Mouse (Mus musculus) kidney, embryonic 15.5 days (tissue): ENCODE results near the gene Pgk1. TPM values are rescaled to one million over a fixed set of nuclear protein-coding genes. Genes with fewer than 3 reads are reported as not detected.
A peak's percentile ranks its signal among the peaks of the same experiment; 100 is the strongest.
"Not testable (repeated sequence)": the region's sequence is repeated elsewhere in the genome, so short reads cannot be mapped to it uniquely, and the experiment has no call there.

Experiments
- ATAC-seq: fragments of 200-750 bp; cut with Nextera tagmentation; replicated peaks from 2 replicates; pipeline ENCODE4 v1.8.0; 2017; ENCODE audit warnings: moderate TSS enrichment; ENCODE audit not compliant: low FRiP score
- H3K27ac ChIP-seq: fragments of 300-500 bp; sonication (generic); 2 replicates; pipeline ENCODE4 v1.5.1; 2015; ENCODE audit warnings: mild to moderate bottlenecking, inconsistent platforms
- H3K27me3 ChIP-seq: fragments of 300-500 bp; sonication (generic); 2 replicates; pipeline ENCODE4 v1.6.1; 2015; ENCODE audit warnings: inconsistent platforms
- H3K36me3 ChIP-seq: fragments of 300-500 bp; sonication (generic); 2 replicates; pipeline ENCODE4 v1.6.1; 2015; ENCODE audit warnings: inconsistent platforms
- H3K4me1 ChIP-seq: fragments of 300-500 bp; sonication (generic); 2 replicates; pipeline ENCODE4 v1.6.1; 2015; ENCODE audit warnings: inconsistent platforms
- H3K4me2 ChIP-seq: fragments of 300-500 bp; sonication (generic); 2 replicates; pipeline ENCODE4 v1.6.1; 2015; ENCODE audit warnings: moderate library complexity, mild to moderate bottlenecking, inconsistent platforms
- H3K4me3 ChIP-seq: fragments of 300-500 bp; sonication (generic); replicated peaks from 2 replicates; pipeline ENCODE4 v1.5.1; 2015; ENCODE audit warnings: mild to moderate bottlenecking, inconsistent platforms
- H3K9ac ChIP-seq: fragments of 300-500 bp; sonication (generic); 2 replicates; pipeline ENCODE4 v1.6.1; 2015; ENCODE audit warnings: mild to moderate bottlenecking, inconsistent platforms
- H3K9me3 ChIP-seq: fragments of 300-500 bp; sonication (generic); replicated peaks from 2 replicates; pipeline ENCODE4 v1.6.1; 2016; ENCODE audit warnings: inconsistent platforms
- WGBS: fragments of 180-500 bp; shearing (Covaris S2); methylation state at CpG from one replicate; pipeline ENCODE4 v1.1.7; 2015; ENCODE audit warnings: mixed read lengths; 5-methylcytosine and 5-hydroxymethylcytosine counted together
- polyA plus RNA-seq: library from polyadenylated mRNA; unstranded; fragments of >200 nt; fragmentation: Nextera tagmentation; extraction: Ambion mirVana; gene quantifications from 2 replicates; pipeline ENCODE4 v1.2.1, GENCODE M21; 2015

Pgk1 gene
- polyA plus RNA-seq, 1 experiment from 2014 or later = 363 TPM

- Histone ChIP-seq H3K4me2 (peak overlapping the region; percentile 55), H3K36me3 (no peaks in the 10 kb centered on the region), H3K27ac (0 out of 2 replicates have a peak overlapping the region, but pooled peaks have one; percentile 56), H3K27me3 (no peaks in the 10 kb centered on the region), H3K9ac (0 out of 2 replicates have a peak overlapping the region, but pooled peaks have one; percentile 7), H3K9me3 (no peaks in the 10 kb centered on the region), H3K4me1 (no peaks in the 10 kb centered on the region), H3K4me3 (peak overlapping the region; percentile 31)
- WGBS = 52% methylated on average over 5 of the region's 6 CpGs
- ATAC-seq = peak; percentile 67; the same call in 1 of the 2 replicates
These were observed 15.1 kb upstream of the Pgk1 start for GRCm38 (mm10) chrX:106171853-106172154.

DNA sequence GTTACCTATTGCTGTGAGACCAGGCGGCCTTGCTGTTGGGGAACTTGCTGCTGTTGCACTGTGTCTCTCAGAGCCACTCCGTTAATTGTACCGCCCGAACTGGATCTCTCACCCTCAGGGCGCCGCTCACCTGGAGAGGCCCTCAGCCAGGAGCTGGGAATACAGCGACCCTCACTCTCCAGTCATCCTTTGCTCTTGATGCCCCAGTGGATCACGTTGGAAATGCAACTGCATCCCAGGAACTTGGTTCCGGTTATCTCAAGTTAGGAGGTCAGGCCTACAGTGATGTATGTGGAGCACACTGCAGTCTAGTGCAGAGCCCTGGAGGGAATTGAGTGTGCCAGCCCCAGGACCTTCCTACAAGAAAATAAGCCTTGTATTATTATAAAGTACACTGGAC, 10.6 kb upstream of the Pgk1 start:
- Histone ChIP-seq H3K4me2 (no peak overlapping the region), H3K4me1 (no peaks in the 10 kb centered on the region), H3K4me3 (no peak overlapping the region), H3K9me3 (no peaks in the 10 kb centered on the region), H3K9ac (no peak overlapping the region), H3K36me3 (no peaks in the 10 kb centered on the region), H3K27ac (no peak overlapping the region), H3K27me3 (no peaks in the 10 kb centered on the region)
- no peak for ATAC-seq
- 69% methylated on average over 9 of the region's 9 CpGs for WGBS

DNA sequence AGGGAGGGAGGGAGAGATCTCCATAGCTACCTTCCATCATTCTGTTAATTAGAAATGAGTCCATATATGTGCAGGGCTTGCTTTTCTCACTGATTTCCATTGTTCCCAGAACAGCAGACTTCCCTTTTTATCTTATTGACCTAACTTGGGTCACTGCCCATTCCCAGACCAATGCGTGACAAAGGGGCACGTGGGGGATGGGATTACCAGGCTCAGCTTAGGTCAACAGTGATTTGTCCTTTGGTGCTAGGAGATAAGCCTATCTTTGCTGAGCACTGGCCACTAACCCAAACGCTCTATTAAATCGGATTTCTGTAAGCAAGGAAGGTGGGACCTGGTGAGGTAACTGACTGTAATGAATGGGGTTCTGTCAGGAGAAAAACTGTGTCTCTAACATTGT, 2.6 kb upstream of the Pgk1 start:
- Histone ChIP-seq H3K4me3 (no peak overlapping the region), H3K4me1 (peaks cover 14% of the 10 kb centered on the region; the same call in 1 of the 2 replicates), H3K4me2 (no peak overlapping the region), H3K36me3 (no peaks in the 10 kb centered on the region), H3K9ac (no peak overlapping the region), H3K27me3 (peaks cover 5% of the 10 kb centered on the region; the same call in 1 of the 2 replicates), H3K9me3 (no peaks in the 10 kb centered on the region), H3K27ac (no peak overlapping the region)
- no peak for ATAC-seq
- WGBS = 44% methylated on average over 4 of the region's 4 CpGs

GRCm38 (mm10) chrX:106185706-106186105, 1.2 kb upstream of the Pgk1 start:
- no peaks in the 10 kb centered on the region for H3K9me3 ChIP-seq
- no peak overlapping the region for H3K4me3 ChIP-seq
- WGBS = 12% methylated on average over 5 of the region's 5 CpGs
- H3K27me3 ChIP-seq = peaks cover 5% of the 10 kb centered on the region; the same call in 1 of the 2 replicates
- peak overlapping the region; percentile 47; the same call in 1 of the 2 replicates for H3K4me2 ChIP-seq
- peak overlapping the region; percentile 93 for H3K27ac ChIP-seq
- peak; percentile 34 for ATAC-seq
- H3K9ac ChIP-seq = no peak overlapping the region
- no peaks in the 10 kb centered on the region for H3K36me3 ChIP-seq
- peaks cover 20% of the 10 kb centered on the region; the same call in 1 of the 2 replicates for H3K4me1 ChIP-seq

DNA sequence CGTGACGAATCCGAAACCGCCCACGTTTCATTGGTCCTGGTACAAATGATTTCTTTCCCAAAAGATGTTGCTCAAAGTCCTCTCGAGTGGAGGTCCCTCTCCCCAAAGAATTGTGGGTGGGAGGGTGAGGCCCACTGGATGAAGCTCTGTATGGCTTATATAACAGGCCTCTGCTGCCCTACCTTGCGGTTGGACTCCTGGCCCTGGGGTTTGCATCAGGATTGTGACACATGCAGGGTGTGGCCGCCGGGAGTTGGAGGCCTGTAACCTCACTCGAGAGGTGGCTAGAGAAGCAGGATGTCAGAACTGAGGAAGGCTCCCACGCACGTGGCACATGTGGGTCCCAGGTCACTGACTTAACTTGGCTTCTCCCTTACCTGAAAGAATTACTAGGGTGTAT, 837 bp downstream of the Pgk1 start:
- ATAC-seq = no peak
- WGBS = 24% methylated on average over 12 of the region's 12 CpGs

DNA sequence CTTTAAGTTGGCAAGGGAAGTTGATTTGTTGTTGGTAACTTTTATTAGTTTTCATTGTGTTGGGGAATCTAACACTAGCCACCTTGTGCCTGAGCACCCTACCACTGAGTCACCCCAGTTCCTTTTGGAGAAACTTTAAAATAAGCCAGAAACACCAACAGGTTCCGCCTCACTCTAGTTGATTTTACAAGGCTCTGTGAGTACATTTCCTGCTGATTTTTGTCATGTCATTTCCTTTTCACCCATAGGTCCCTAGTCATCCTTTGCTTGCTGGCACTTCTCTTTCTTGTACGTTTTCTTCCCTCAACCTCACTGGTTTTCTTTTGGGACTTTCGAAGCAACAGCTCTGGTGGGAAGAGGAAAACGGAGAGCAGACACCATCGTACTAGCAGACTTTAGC, 2.5 kb downstream of the Pgk1 start:
- Histone ChIP-seq H3K4me3 (peak overlapping the region; percentile 52), H3K4me2 (peak overlapping the region; percentile 60), H3K36me3 (peaks cover 19% of the 10 kb centered on the region), H3K4me1 (peaks cover 20% of the 10 kb centered on the region; the same call in 1 of the 2 replicates), H3K27me3 (peaks cover 5% of the 10 kb centered on the region; the same call in 1 of the 2 replicates), H3K9ac (0 out of 2 replicates have a peak overlapping the region, but pooled peaks have one; percentile 21), H3K9me3 (no peaks in the 10 kb centered on the region), H3K27ac (peak overlapping the region; percentile 32; the same call in 1 of the 2 replicates)
- WGBS = 47% methylated on average over 5 of the region's 5 CpGs
- ATAC-seq = no peak

More for the DNA sequence above, 837 bp downstream of the Pgk1 start:
- Histone ChIP-seq H3K27ac (peak overlapping the region; percentile 73), H3K9ac (peak overlapping the region; percentile 54), H3K36me3 (peaks cover 6% of the 10 kb centered on the region), H3K4me2 (peak overlapping the region; percentile 60), H3K27me3 (peaks cover 5% of the 10 kb centered on the region; the same call in 1 of the 2 replicates), H3K9me3 (no peaks in the 10 kb centered on the region), H3K4me1 (peaks cover 20% of the 10 kb centered on the region; the same call in 1 of the 2 replicates), H3K4me3 (peak overlapping the region; percentile 52)

GRCm38 (mm10) chrX:106190091-106190490, 3.2 kb downstream of the Pgk1 start:
- WGBS = 26% methylated on average over 4 of the region's 4 CpGs
- H3K27ac ChIP-seq = no peak overlapping the region
- H3K36me3 ChIP-seq = peaks cover 24% of the 10 kb centered on the region
- H3K9ac ChIP-seq = no peak overlapping the region
- peaks cover 5% of the 10 kb centered on the region; the same call in 1 of the 2 replicates for H3K27me3 ChIP-seq
- H3K9me3 ChIP-seq = no peaks in the 10 kb centered on the region
- peak overlapping the region; percentile 60 for H3K4me2 ChIP-seq
- no peak for ATAC-seq
- H3K4me1 ChIP-seq = peaks cover 20% of the 10 kb centered on the region; the same call in 1 of the 2 replicates
- peak overlapping the region; percentile 52; the same call in 1 of the 2 replicates for H3K4me3 ChIP-seq

- H3K9ac ChIP-seq, H3K4me2 ChIP-seq, H3K4me3 ChIP-seq, H3K4me1 ChIP-seq, H3K27ac ChIP-seq, H3K27me3 ChIP-seq, ATAC-seq, H3K9me3 ChIP-seq: not testable (repeated sequence)
- peaks cover 63% of the 10 kb centered on the region for H3K36me3 ChIP-seq
- WGBS = 82% methylated on average over 6 of the region's 6 CpGs
These were observed 7.5 kb downstream of the Pgk1 start for GRCm38 (mm10) chrX:106194361-106194760.

GRCm38 (mm10) chrX:106197308-106197707, 10.4 kb downstream of the Pgk1 start:
- no peak for ATAC-seq
- Histone ChIP-seq H3K9me3 (no peaks in the 10 kb centered on the region), H3K4me3 (no peak overlapping the region), H3K36me3 (peaks cover 84% of the 10 kb centered on the region), H3K4me1 (no peaks in the 10 kb centered on the region), H3K27ac (no peak overlapping the region), H3K9ac (no peak overlapping the region), H3K4me2 (no peak overlapping the region), H3K27me3 (no peaks in the 10 kb centered on the region)
- 72% methylated on average over 5 of the region's 5 CpGs for WGBS

DNA sequence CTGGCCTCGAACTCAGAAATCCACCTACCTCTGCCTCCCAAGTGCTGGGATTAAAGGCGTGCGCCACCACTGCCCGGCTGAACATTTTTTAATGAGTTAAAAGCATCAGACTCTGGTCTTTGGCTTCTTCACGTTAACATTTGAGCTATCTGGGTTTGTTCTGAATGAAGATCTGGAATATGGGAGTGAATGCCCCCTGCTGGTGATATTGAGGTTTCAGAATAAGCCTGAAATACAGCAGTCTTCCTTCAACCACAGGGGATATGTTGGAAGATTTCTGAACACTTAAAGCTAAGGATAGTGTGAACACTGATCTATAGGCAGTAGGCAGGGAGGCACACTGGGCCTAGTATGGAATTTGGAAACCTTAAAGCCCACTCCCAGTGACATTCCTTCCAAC, 12.0 kb downstream of the Pgk1 start:
- Histone ChIP-seq H3K27me3 (no peaks in the 10 kb centered on the region), H3K27ac (no peak overlapping the region), H3K4me3 (no peak overlapping the region), H3K4me1 (no peaks in the 10 kb centered on the region), H3K36me3 (peaks cover 85% of the 10 kb centered on the region), H3K4me2 (no peak overlapping the region), H3K9me3 (no peaks in the 10 kb centered on the region), H3K9ac (no peak overlapping the region)
- no peak for ATAC-seq
- WGBS = 89% methylated on average over 5 of the region's 5 CpGs

DNA sequence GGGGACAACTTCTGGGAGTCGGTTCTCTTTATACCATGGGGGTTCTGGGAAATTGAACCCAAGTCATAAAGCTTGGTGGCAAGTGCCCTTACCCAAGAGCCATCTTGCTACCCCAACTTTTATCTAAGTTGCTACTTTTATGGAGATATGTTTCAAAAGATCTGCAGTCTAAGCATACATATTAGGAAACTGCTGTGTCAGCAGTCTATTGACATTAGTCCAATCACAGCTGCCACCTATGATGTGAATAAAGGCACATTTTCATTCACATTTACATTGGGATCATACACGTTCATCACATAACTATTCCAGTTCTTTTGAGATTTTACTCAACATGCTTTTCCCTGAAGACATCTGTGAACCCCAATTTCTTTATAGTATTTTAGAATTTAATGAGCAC, 22.2 kb downstream of the Pgk1 start:
- Histone ChIP-seq H3K27ac (no peak overlapping the region), H3K4me3 (no peak overlapping the region), H3K9ac (no peak overlapping the region), H3K4me1 (no peaks in the 10 kb centered on the region), H3K27me3 (peaks cover 2% of the 10 kb centered on the region; the same call in 1 of the 2 replicates), H3K4me2 (no peak overlapping the region), H3K9me3 (no peaks in the 10 kb centered on the region), H3K36me3 (peaks cover 9% of the 10 kb centered on the region; the same call in 1 of the 2 replicates)
- 85% methylated on average over 2 of the region's 2 CpGs for WGBS
- ATAC-seq = no peak

DNA sequence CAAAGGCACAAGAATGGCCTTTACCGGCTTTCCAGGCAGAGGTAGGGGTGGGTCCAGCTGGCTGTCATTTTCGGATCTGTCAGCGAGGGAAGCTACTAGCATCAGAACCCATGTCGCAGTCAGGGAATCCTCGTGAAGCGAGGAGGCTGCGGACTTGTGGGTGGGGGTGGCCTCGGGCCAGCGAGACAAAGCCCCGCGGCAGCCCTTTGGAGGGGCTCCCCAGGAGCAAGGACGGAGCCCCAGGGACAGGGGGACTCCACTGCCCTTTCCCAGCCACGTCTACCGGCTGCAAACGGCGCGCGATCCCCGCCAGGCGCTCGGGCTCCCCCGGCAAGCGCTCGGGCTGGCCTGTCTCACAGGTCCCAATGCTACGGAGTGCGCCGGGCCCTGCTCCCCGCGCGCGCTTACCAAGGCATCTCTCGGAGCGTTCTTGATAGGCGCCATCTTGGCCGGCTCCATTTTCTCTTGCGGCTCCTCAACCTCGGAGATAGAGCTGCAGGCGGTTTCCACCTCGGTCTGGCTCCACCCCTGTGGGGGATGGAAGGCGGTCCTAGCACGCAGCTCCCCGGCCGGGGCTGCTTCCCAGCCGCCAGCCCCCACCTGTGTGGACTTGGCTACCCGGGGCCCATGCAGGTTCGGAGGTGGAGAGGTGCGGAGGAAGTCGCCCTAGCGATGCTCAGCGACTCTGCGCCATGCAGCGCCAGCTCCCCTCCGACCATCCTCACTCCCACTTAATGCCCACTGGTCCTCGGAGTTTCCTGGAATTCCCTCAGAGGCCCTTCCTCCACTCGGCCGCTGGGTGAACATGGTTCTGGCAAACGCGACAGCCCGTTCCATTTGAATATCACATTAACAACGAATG, 32.5 kb downstream of the Pgk1 start:
- Histone ChIP-seq H3K27ac (peak overlapping the region; percentile 82), H3K4me3 (peak overlapping the region; percentile 59), H3K9ac (peak overlapping the region; percentile 62), H3K9me3 (0 out of 2 replicates have a peak, but pooled peaks cover 4% of the 10 kb centered on the region), H3K27me3 (no peaks in the 10 kb centered on the region), H3K4me2 (peak overlapping the region; percentile 61), H3K36me3 (no peaks in the 10 kb centered on the region), H3K4me1 (no peaks in the 10 kb centered on the region)
- 19% methylated on average over 58 of the region's 60 CpGs for WGBS
- peak; percentile 97 for ATAC-seq
